Mouse (Mus musculus) liver, embryonic 14.5 days (tissue): ENCODE measurements around the gene Cited4. TPM values are rescaled to one million over a fixed set of nuclear protein-coding genes. Genes with fewer than 3 reads are reported as not detected.

ENCODE experiments used
- ATAC-seq: fragments of 200-750 bp; cut with Nextera tagmentation; 2 replicates; pipeline ENCODE4 v1.8.0; 2017; ENCODE audit warnings: moderate number of reproducible peaks, mild to moderate bottlenecking, moderate library complexity; ENCODE audit not compliant: insufficient read depth
- DNase-seq, 3 experiments: peaks; one replicate each; pipeline ENCODE4 v3.0.0-alpha.2; 2012 to 2013; ENCODE audit warnings: low read depth in 3 of 3, low spot score in 3 of 3
- H3K27ac ChIP-seq: fragments of 300-500 bp; sonication (generic); 2 replicates; pipeline ENCODE4 v1.5.1; 2014; ENCODE audit warnings: moderate library complexity, mild to moderate bottlenecking, control low read depth, inconsistent platforms
- H3K27me3 ChIP-seq: fragments of 300-500 bp; sonication (generic); 2 replicates; pipeline ENCODE4 v1.6.1; 2014; ENCODE audit warnings: mild to moderate bottlenecking, low read length, moderate library complexity; ENCODE audit not compliant: control insufficient read depth, insufficient read depth
- H3K36me3 ChIP-seq: fragments of 300-500 bp; sonication (generic); replicated peaks from 2 replicates; pipeline ENCODE4 v1.6.1; 2014; ENCODE audit warnings: low read depth; ENCODE audit not compliant: control insufficient read depth, insufficient read depth
- H3K4me1 ChIP-seq, 2 experiments: fragments of 200-500 bp in 1 of 2; fragments of 300-500 bp in 1 of 2; sonication (generic) in 1 of 2; replicated peaks; 2 replicates each; pipeline ENCODE4 v1.6.1; 2012 to 2014; ENCODE audit warnings: antibody characterized with exemption in 1 of 2, inconsistent platforms in 1 of 2, low read length in 1 of 2; ENCODE audit not compliant: control insufficient read depth in 2 of 2, insufficient read depth in 2 of 2
- H3K4me2 ChIP-seq: fragments of 300-500 bp; sonication (generic); 2 replicates; pipeline ENCODE4 v1.6.1; 2014; ENCODE audit warnings: low read depth, mild to moderate bottlenecking, control low read depth, moderate library complexity
- H3K4me3 ChIP-seq, 2 experiments: fragments of 200-500 bp in 1 of 2; fragments of 300-500 bp in 1 of 2; sonication (generic) in 1 of 2; 2 replicates each; pipeline ENCODE4 v1.5.1; 2012 to 2014; ENCODE audit warnings: low read depth in 2 of 2, low read length in 2 of 2, mild to moderate bottlenecking in 2 of 2, control low read depth in 1 of 2, inconsistent platforms in 1 of 2, moderate library complexity in 1 of 2; ENCODE audit not compliant: insufficient read depth in 1 of 2
- H3K9ac ChIP-seq: fragments of 300-500 bp; sonication (generic); replicated peaks from 2 replicates; pipeline ENCODE4 v1.6.1; 2014; ENCODE audit warnings: mild to moderate bottlenecking, control low read depth, moderate library complexity
- H3K9me3 ChIP-seq: fragments of 300-500 bp; sonication (generic); 2 replicates; pipeline ENCODE4 v1.6.1; 2016; ENCODE audit warnings: low read length, mixed read lengths; ENCODE audit not compliant: control insufficient read depth
- CTCF ChIP-seq: IDR thresholded peaks from 2 replicates; pipeline ENCODE4 v1.5.1; 2016; ENCODE audit warnings: antibody characterized with exemption, low read depth, control low read depth
- EP300 ChIP-seq: IDR thresholded peaks from 2 replicates; pipeline ENCODE4 v1.6.1; 2016; ENCODE audit warnings: antibody characterized with exemption, low read depth
- WGBS: fragments of 180-500 bp; shearing (Covaris S2); extraction: QIAGEN DNeasy Blood & Tissue Kit; methylation state at CpG from one replicate; pipeline ENCODE4 v1.1.7; 2014; ENCODE audit not compliant: insufficient replicate concordance; 5-methylcytosine and 5-hydroxymethylcytosine counted together
- polyA plus RNA-seq, 2 experiments: library from polyadenylated mRNA; depleted of rRNA in 1 of 2; stranded (reverse) in 1 of 2; unstranded in 1 of 2; fragments of >200 nt; fragmentation: Nextera tagmentation in 1 of 2; extraction: Ambion mirVana in 1 of 2; gene quantifications; 2 replicates each; pipeline versions ENCODE4 v1.2.1 to v1.2.3; 2012 to 2014

The Cited4 gene
- polyA plus RNA-seq, 2 experiments, result 76.6 to 79.1 TPM

GRCm38 (mm10) chr4:120641946-120642345 is 24.4 kb upstream of the Cited4 start:
- 75% methylated on average over 6 of the region's 6 CpGs for WGBS
- Histone ChIP-seq H3K9ac (no peak overlapping the region), H3K4me2 (no peak overlapping the region), H3K27ac (no peak overlapping the region), H3K4me3 (no peak overlapping the region), H3K9me3 (no peaks in the 10 kb centered on the region), H3K4me1 (no peaks in the 10 kb centered on the region), H3K27me3 (no peaks in the 10 kb centered on the region), H3K36me3 (no peaks in the 10 kb centered on the region)
- DNase-seq, result no peak
- no peak for ATAC-seq
- TF ChIP-seq EP300 (no peak), CTCF (no peak)

GRCm38 (mm10) chr4:120643899-120644298 is 22.5 kb upstream of the Cited4 start:
- DNase-seq (no peak), ATAC-seq (no peak)
- no peak overlapping the region for H3K4me3 ChIP-seq
- 0 out of 4 replicates have a peak, but pooled peaks cover 0 to 3% of the 10 kb centered on the region in 2 experiments for H3K4me1 ChIP-seq
- H3K36me3 ChIP-seq, result no peaks in the 10 kb centered on the region
- no peaks in the 10 kb centered on the region for H3K9me3 ChIP-seq
- 70% methylated on average over 3 of the region's 3 CpGs for WGBS
- H3K27ac ChIP-seq, result no peak overlapping the region
- H3K27me3 ChIP-seq, result peaks cover 10% of the 10 kb centered on the region
- no peak overlapping the region for H3K4me2 ChIP-seq
- TF ChIP-seq EP300, result no peak
- TF ChIP-seq CTCF, result no peak
- no peak overlapping the region for H3K9ac ChIP-seq

GRCm38 (mm10) chr4:120649369-120650207 is 16.8 kb upstream of the Cited4 start:
- Histone ChIP-seq H3K9me3 (no peaks in the 10 kb centered on the region), H3K27me3 (peaks cover 28% of the 10 kb centered on the region), H3K4me3 (peak overlapping the region; percentile 58 to 60), H3K36me3 (no peaks in the 10 kb centered on the region), H3K4me2 (peak overlapping the region; percentile 95), H3K9ac (peak overlapping the region; percentile 72), H3K4me1 (peaks cover 6 to 16% of the 10 kb centered on the region in 2 experiments; a peak in 3 of 4 replicates), H3K27ac (no peak overlapping the region)
- TF ChIP-seq EP300, result no peak
- no peak for TF ChIP-seq CTCF
- ATAC-seq (peak; percentile 89), DNase-seq (peak in 1 of 3 experiments; percentile 22)
- 4% methylated on average over 55 of the region's 55 CpGs for WGBS

GRCm38 (mm10) chr4:120650208-120650592 is 16.2 kb upstream of the Cited4 start:
- H3K4me3 ChIP-seq, result peak overlapping the region in 1 of 2 experiments; percentile 60; a peak in 2 of 4 replicates

GRCm38 (mm10) chr4:120655898-120656297 is 10.5 kb upstream of the Cited4 start:
- no peak for ATAC-seq
- TF ChIP-seq CTCF, result no peak
- TF ChIP-seq EP300, result no peak
- Histone ChIP-seq H3K4me3 (no peak overlapping the region), H3K36me3 (no peaks in the 10 kb centered on the region), H3K9me3 (no peaks in the 10 kb centered on the region), H3K27ac (no peak overlapping the region), H3K4me2 (no peak overlapping the region), H3K9ac (no peak overlapping the region), H3K4me1 (no peaks in the 10 kb centered on the region), H3K27me3 (no peaks in the 10 kb centered on the region; the same call in 1 of the 2 replicates)
- 73% methylated on average over 8 of the region's 8 CpGs for WGBS
- DNase-seq, result no peak

More at GRCm38 (mm10) chr4:120650208-120650592, 16.2 kb upstream of the Cited4 start:
- Histone ChIP-seq H3K27ac (no peak overlapping the region), H3K36me3 (no peaks in the 10 kb centered on the region), H3K9ac (peak overlapping the region; percentile 72; the same call in 1 of the 2 replicates), H3K4me1 (peaks cover 6 to 16% of the 10 kb centered on the region in 2 experiments; a peak in 3 of 4 replicates), H3K9me3 (no peaks in the 10 kb centered on the region), H3K27me3 (peaks cover 28% of the 10 kb centered on the region), H3K4me2 (peak overlapping the region; percentile 95)
- ATAC-seq (no peak), DNase-seq (no peak)
- TF ChIP-seq EP300 (no peak), CTCF (no peak)
- 19% methylated on average over 7 of the region's 7 CpGs for WGBS
